Mouse (Mus musculus) left cerebral cortex, postnatal 4 days (tissue): ENCODE data around the gene Rln1. TPM values are rescaled to one million over a fixed set of nuclear protein-coding genes. Genes with fewer than 3 reads are reported as not detected.
A peak's percentile ranks its signal among the peaks of the same experiment; 100 is the strongest.

Experiments used
- DNase-seq: peaks from one replicate; pipeline ENCODE4 v3.0.0-alpha.2; 2022
- intact Hi-C: fragments of 180-260 bp; cut with DNase I; formaldehyde crosslinking; loops from one replicate; pipeline ENCODE4 v1.15.1; 2025
- total RNA-seq, 2 experiments: library from RNA; stranded (reverse); gene quantifications; 2 replicates each; pipeline ENCODE4 v1.2.3; 2021

Gene Rln1
- total RNA-seq, 2 experiments from 2014 or later: 3.2 to 4.9 TPM

- no peak for DNase-seq
- intact Hi-C loops: no loop called here
Measured at GRCm38 (mm10) chr19:29362173-29362930, 27.9 kb upstream of the Rln1 start.

- intact Hi-C loops: no loop called here
- peak; percentile 92 for DNase-seq
Measured at GRCm38 (mm10) chr19:29361468-29362130, 27.1 kb upstream of the Rln1 start.

DNA sequence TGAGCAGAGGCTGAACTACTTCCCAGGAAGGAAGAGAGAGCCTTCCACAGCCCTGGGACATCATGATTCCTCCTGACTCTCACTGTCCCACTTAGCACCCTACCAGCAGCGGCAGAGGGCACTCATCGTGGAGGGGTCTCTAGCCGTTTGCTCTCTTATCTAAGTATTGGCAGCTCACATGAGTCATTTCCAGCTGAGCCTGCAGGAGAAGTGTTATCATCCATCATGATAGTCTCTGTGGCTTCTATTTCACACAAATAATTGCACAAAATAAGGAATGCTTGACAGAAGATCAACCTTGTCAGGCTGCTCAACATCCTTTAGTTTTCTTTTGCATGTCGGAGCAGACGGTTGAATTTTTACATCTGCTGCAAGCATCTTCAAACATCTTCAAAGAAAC is 25.8 kb upstream of the Rln1 start:
- DNase-seq: no peak
- intact Hi-C loops: no loop called here

GRCm38 (mm10) chr19:29356281-29356680 is 21.8 kb upstream of the Rln1 start:
- DNase-seq: no peak

DNA sequence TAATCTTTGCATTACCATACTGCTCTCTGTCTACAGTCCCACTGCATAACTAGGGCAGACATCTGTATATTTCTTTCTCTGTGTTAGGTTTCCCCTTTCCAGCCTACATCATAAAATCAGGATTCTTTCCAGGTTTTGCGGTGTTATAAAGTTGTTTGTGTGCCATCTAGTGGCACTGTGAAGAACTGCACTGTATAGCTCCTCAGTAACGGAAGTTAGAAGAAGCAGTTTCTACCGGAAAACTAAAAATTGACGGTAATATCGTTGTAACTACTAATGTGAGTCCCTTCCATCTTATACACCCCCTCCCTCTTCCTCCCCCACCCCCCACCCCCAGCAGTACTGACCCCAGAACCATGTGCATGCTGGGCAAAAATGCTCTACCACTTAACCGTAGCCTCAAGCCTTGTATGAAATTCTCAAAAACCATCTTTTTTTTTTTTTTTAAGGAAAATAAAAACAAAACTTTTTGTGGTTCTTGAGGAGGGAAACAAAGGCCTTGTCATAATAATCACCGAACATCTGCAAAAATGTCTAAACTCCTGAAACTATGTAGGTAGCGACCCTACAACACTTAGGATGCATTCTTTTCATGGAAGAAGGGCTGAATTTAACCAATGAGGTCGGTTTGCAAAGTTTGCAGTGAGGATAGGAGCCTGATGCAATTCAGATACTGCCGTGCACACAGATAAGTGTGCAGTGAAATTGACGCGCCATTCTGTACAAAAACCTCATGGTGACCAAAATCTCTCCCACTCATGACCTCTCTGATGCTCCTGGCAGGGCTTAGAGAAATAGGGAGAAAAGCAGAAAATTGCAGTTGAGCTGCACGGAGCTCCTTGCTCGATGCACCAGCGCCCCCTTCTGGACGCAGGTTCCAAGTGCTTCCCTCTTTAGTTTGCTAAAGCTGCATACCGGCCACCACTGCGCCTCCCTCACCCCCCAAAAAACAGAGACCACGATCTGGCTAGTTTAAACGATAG is 20.7 kb upstream of the Rln1 start:
- peak; percentile 92 for DNase-seq
- intact Hi-C loops: loop anchor here (5.0 to 10.0 kb wide), 5 partner anchors 147 to 578 kb away; no protein-coding TSS in a partner anchor

More at GRCm38 (mm10) chr19:29356281-29356680, 21.8 kb upstream of the Rln1 start:
- intact Hi-C loops: loop anchor here (5.0 to 10.0 kb wide), 5 partner anchors 146 to 579 kb away; no protein-coding TSS in a partner anchor

DNA sequence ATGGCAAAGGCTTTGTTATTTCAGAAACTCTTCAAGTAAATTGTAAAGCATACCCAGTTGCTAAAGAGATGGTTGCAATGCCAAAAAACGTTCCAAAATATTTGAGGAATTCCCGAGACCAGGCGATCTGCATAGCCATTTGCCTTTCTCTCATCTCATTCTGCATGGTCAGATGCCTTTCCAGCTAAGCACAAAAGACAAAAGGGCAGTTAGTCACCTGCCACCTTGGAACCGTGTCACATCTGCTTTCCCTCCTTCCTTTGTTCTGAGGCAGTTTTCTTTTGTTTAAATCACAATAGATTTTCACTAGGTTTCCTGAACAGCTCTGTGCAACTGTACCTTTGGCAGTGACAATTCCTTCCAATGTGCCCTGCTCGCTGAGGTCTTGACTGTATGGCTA is 16.5 kb upstream of the Rln1 start:
- intact Hi-C loops: loop anchor here (10.0 kb wide), 1 partner anchor 376 kb away; no protein-coding TSS in a partner anchor

GRCm38 (mm10) chr19:29345636-29346035 is 11.2 kb upstream of the Rln1 start:
- intact Hi-C loops: no loop called here
- no peak for DNase-seq

More for the DNA sequence above, 16.5 kb upstream of the Rln1 start:
- DNase-seq: no peak

GRCm38 (mm10) chr19:29344868-29345267 is 10.4 kb upstream of the Rln1 start:
- no peak for DNase-seq
- intact Hi-C loops: no loop called here

DNA sequence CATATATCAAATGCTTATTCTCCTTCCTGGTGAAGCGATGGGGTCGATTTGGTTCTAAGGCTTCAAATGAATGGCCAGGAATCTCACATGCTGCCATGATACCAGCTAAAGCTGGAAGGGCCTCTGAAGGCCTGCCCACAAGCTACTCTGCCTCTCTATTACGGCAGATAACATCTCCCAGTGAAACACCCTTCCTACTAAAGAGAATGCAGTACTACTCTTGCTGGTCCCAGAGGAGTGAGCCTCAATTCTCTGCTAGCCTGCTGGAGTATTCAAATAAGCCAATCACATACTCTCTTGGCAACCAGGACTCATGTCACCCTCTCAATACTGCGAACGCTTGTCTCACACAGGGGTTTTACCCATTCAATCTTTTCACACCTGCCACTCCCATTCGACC is 7.8 kb upstream of the Rln1 start:
- intact Hi-C loops: no loop called here
- no peak for DNase-seq

- no peak for DNase-seq
- intact Hi-C loops: no loop called here
Measured at GRCm38 (mm10) chr19:29341029-29341428, 6.6 kb upstream of the Rln1 start.

GRCm38 (mm10) chr19:29336624-29337023 is 2.2 kb upstream of the Rln1 start:
- DNase-seq: no peak
- intact Hi-C loops: no loop called here

DNA sequence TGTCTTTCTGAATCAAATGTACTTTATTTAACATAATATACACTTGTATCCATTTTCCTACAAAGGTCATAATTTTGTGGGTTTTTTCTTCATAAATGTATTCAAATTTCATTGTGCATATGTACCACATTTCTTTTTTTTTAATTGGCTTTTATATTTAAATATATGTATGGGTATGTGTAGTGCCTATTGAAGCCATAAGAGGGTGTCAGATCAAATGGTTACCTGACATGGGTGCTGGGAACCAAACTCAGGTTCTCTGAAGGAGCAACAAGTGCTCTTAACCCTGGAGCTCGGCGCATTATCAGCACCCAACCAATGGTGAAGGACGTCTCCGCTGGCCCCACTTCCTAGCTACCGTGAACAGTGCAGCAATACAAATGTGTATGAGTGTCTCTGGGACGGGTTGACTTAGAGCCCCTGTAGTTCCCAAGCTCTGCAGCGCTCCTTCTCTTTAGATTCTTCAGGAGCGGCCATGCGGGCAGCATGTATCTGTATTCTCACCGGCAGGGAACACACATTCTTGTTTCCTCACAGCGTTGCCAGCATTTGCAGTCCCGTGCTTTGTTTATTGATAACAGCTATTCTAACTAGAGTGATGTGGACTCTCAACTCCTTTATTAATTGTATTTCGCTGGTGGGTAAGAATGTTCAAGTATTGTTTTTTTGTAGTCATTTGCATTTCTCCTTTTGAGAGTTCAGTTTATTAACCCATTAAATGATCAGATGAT is 7.5 kb downstream of the Rln1 start:
- intact Hi-C loops: no loop called here
- no peak for DNase-seq

- no peak for DNase-seq
- intact Hi-C loops: no loop called here
Measured at GRCm38 (mm10) chr19:29326396-29326795, 8.1 kb downstream of the Rln1 start.

GRCm38 (mm10) chr19:29325852-29326180 is 8.7 kb downstream of the Rln1 start:
- intact Hi-C loops: no loop called here
- no peak for DNase-seq

GRCm38 (mm10) chr19:29325053-29325851 is 9.2 kb downstream of the Rln1 start, which contains the start of gene Insl6:
Gene Insl6 (minus strand): TSS chr19:29325356.
- peak; percentile 60 for DNase-seq
- intact Hi-C loops: no loop called here

DNA sequence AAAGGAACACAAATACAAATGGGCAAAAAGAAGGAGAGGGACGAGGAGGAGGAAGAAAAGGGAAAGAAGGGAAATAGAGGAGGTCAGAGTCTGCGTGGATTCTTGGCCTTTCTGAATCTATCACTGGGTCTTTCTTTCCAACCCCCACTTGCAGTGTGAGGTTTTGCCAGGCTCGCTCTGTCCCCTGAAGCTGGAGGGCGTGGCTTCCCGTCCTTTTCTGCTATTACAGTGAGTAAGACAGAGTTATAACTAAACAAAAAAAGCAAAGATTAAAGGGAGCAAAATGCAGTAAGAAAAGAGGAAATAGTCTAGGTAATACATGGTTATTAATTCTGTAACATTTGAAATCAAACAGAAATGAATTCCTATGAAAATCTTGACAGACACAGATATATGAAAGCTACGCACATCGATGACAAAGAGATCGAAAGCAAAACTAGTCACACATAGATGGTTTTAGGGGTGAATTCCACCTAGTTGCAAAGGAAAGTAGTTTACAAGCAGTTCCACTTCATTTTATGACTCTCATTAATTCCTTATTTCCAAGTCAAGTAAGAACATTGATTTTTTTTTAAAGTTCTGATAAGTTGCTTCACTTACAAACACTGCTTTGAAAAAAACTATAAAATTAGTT is 10.9 kb downstream of the Rln1 start:
- no peak for DNase-seq
- intact Hi-C loops: no loop called here

GRCm38 (mm10) chr19:29312661-29313060 is 21.8 kb downstream of the Rln1 start:
- no peak for DNase-seq
- intact Hi-C loops: no loop called here

DNA sequence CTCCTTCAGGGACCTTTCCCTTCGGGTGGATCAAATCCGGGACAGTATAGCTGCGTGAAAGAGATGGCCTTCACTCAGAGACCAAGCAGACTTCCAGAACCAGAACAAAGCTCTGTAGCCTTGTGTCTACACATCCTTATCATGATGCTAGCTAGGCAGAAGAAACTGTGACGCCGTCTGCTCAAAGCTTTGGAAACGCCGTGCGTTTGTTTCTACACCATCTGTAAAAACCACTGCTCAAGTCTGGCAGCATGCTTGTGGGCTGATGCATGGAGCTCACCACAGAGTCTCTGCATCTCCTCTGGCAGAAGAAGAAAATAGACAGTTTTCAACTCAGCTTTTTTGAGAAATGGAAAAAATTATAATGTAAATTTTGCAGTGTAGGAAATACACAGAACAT is 22.7 kb downstream of the Rln1 start:
- no peak for DNase-seq
- intact Hi-C loops: no loop called here

DNA sequence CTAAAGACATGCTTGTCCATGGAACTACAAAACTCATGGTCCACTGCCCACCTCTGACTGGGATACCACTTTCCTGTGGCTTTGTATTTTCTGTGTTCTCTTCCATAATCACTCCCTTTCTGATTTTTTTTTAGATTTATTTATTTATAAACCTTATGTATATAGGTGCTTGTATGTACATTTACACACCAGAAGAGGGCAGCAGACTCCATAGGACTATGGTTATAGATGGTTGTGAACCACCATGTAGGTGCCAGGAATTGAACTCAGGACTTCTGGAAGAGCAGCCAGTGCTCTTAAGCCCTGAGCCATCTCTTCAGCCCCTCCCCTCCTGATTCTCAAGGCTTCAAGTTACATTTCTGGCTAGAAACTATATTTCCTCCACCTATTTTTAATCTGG is 25.6 kb downstream of the Rln1 start:
- intact Hi-C loops: no loop called here
- no peak for DNase-seq
